Mouse (Mus musculus): ENCODE data around the gene Pgrmc1. TPM values are rescaled to one million over a fixed set of nuclear protein-coding genes. Genes with fewer than 3 reads are reported as not detected.

Gene Pgrmc1
- polyA plus RNA-seq, 1 experiment from 2014 or later = 378 TPM

- H3K36me3 ChIP-seq = no peaks in the 10 kb centered on the region
- WGBS = 16% methylated on average over 1 of the region's 1 CpGs
- no peaks in the 10 kb centered on the region for H3K4me1 ChIP-seq
- no peak overlapping the region for H3K4me3 ChIP-seq
- no peak for DNase-seq (ENCODE audit: low spot score)
- no peaks in the 10 kb centered on the region for H3K9me3 ChIP-seq (replicated peaks)
- no peak overlapping the region for H3K27ac ChIP-seq
- H3K27me3 ChIP-seq (ENCODE audit: low read depth, poor library complexity, severe bottlenecking) = no peaks in the 10 kb centered on the region
Measured at GRCm38 (mm10) chrX:36630771-36631170, 32.8 kb downstream of the Pgrmc1 start.

GRCm38 (mm10) chrX:36640046-36640445 lies 42.0 kb downstream of the Pgrmc1 start:
- H3K4me1 ChIP-seq = peaks cover 3% of the 10 kb centered on the region; the same call in 1 of the 2 replicates
- 90% methylated on average over 6 of the region's 6 CpGs for WGBS

GRCm38 (mm10) chrX:36644657-36645551 lies 46.9 kb downstream of the Pgrmc1 start, which contains the start of gene Akap17b:
TSS of gene Akap17b (minus strand) at chrX:36645395.
- peaks cover 3% of the 10 kb centered on the region; the same call in 1 of the 2 replicates for H3K4me1 ChIP-seq
- peak within 1 kb of the TSS; percentile 83 for H3K27ac ChIP-seq
- H3K27me3 ChIP-seq (ENCODE audit: low read depth, poor library complexity, severe bottlenecking) = no peaks in the 10 kb centered on the region
- no peaks in the 10 kb centered on the region for H3K36me3 ChIP-seq
- peak; percentile 82 for DNase-seq (ENCODE audit: low spot score)
- 14% methylated on average over 56 of the region's 60 CpGs for WGBS
- peak within 1 kb of the TSS; percentile 66 for H3K4me3 ChIP-seq
- no peaks in the 10 kb centered on the region for H3K9me3 ChIP-seq (replicated peaks)

More at GRCm38 (mm10) chrX:36640046-36640445, 42.0 kb downstream of the Pgrmc1 start:
- Histone ChIP-seq H3K36me3 (no peaks in the 10 kb centered on the region), H3K27ac (no peak overlapping the region), H3K4me3 (no peak overlapping the region), H3K27me3 (ENCODE audit: low read depth, poor library complexity, severe bottlenecking) (no peaks in the 10 kb centered on the region), H3K9me3 (replicated peaks) (no peaks in the 10 kb centered on the region)
- no peak for DNase-seq (ENCODE audit: low spot score)

Other genes with a start within 250 kb of the Pgrmc1 start
- gene Gm6268, start 196.9 kb upstream of the Pgrmc1 start, polyA plus RNA-seq (2016; fragmentation: Nextera tagmentation; extraction: Ambion mirVana) = not detected in 2 replicates
- not detected in 2 replicates for gene Gm14569, start 106.4 kb upstream of the Pgrmc1 start, polyA plus RNA-seq (2016; fragmentation: Nextera tagmentation; extraction: Ambion mirVana)
- 2.3 and 2.5 TPM in 2 replicates for gene Akap17b, start 47.2 kb downstream of the Pgrmc1 start, polyA plus RNA-seq (2016; fragmentation: Nextera tagmentation; extraction: Ambion mirVana)
- gene Slc25a43, start 145.5 kb downstream of the Pgrmc1 start, polyA plus RNA-seq (2016; fragmentation: Nextera tagmentation; extraction: Ambion mirVana) = 1.6 and 2.3 TPM in 2 replicates
- gene Slc25a5, start 197.4 kb downstream of the Pgrmc1 start, polyA plus RNA-seq (2016; fragmentation: Nextera tagmentation; extraction: Ambion mirVana) = 728 and 870 TPM in 2 replicates